Mouse (Mus musculus) liver, embryonic 14.5 days (tissue): Measurements from ENCODE around the gene Timm10. TPM values are rescaled to one million over a fixed set of nuclear protein-coding genes. Genes with fewer than 3 reads are reported as not detected.

Experiments
- ATAC-seq: fragments of 200-750 bp; cut with Nextera tagmentation; 2 replicates; pipeline ENCODE4 v1.8.0; 2017; ENCODE audit warnings: moderate number of reproducible peaks, mild to moderate bottlenecking, moderate library complexity; ENCODE audit not compliant: insufficient read depth
- DNase-seq, 3 experiments: peaks; one replicate each; pipeline ENCODE4 v3.0.0-alpha.2; 2012 to 2013; ENCODE audit warnings: low read depth in 3 of 3, low spot score in 3 of 3
- H3K27ac ChIP-seq: fragments of 300-500 bp; sonication (generic); 2 replicates; pipeline ENCODE4 v1.5.1; 2014; ENCODE audit warnings: moderate library complexity, mild to moderate bottlenecking, control low read depth, inconsistent platforms
- H3K27me3 ChIP-seq: fragments of 300-500 bp; sonication (generic); 2 replicates; pipeline ENCODE4 v1.6.1; 2014; ENCODE audit warnings: mild to moderate bottlenecking, low read length, moderate library complexity; ENCODE audit not compliant: control insufficient read depth, insufficient read depth
- H3K36me3 ChIP-seq: fragments of 300-500 bp; sonication (generic); replicated peaks from 2 replicates; pipeline ENCODE4 v1.6.1; 2014; ENCODE audit warnings: low read depth; ENCODE audit not compliant: control insufficient read depth, insufficient read depth
- H3K4me1 ChIP-seq, 2 experiments: fragments of 200-500 bp in 1 of 2; fragments of 300-500 bp in 1 of 2; sonication (generic) in 1 of 2; replicated peaks; 2 replicates each; pipeline ENCODE4 v1.6.1; 2012 to 2014; ENCODE audit warnings: antibody characterized with exemption in 1 of 2, inconsistent platforms in 1 of 2, low read length in 1 of 2; ENCODE audit not compliant: control insufficient read depth in 2 of 2, insufficient read depth in 2 of 2
- H3K4me2 ChIP-seq: fragments of 300-500 bp; sonication (generic); 2 replicates; pipeline ENCODE4 v1.6.1; 2014; ENCODE audit warnings: low read depth, mild to moderate bottlenecking, control low read depth, moderate library complexity
- H3K4me3 ChIP-seq, 2 experiments: fragments of 200-500 bp in 1 of 2; fragments of 300-500 bp in 1 of 2; sonication (generic) in 1 of 2; 2 replicates each; pipeline ENCODE4 v1.5.1; 2012 to 2014; ENCODE audit warnings: low read depth in 2 of 2, low read length in 2 of 2, mild to moderate bottlenecking in 2 of 2, control low read depth in 1 of 2, inconsistent platforms in 1 of 2, moderate library complexity in 1 of 2; ENCODE audit not compliant: insufficient read depth in 1 of 2
- H3K9ac ChIP-seq: fragments of 300-500 bp; sonication (generic); replicated peaks from 2 replicates; pipeline ENCODE4 v1.6.1; 2014; ENCODE audit warnings: mild to moderate bottlenecking, control low read depth, moderate library complexity
- H3K9me3 ChIP-seq: fragments of 300-500 bp; sonication (generic); 2 replicates; pipeline ENCODE4 v1.6.1; 2016; ENCODE audit warnings: low read length, mixed read lengths; ENCODE audit not compliant: control insufficient read depth
- CTCF ChIP-seq: IDR thresholded peaks from 2 replicates; pipeline ENCODE4 v1.5.1; 2016; ENCODE audit warnings: antibody characterized with exemption, low read depth, control low read depth
- EP300 ChIP-seq: IDR thresholded peaks from 2 replicates; pipeline ENCODE4 v1.6.1; 2016; ENCODE audit warnings: antibody characterized with exemption, low read depth
- WGBS: fragments of 180-500 bp; shearing (Covaris S2); extraction: QIAGEN DNeasy Blood & Tissue Kit; methylation state at CpG from one replicate; pipeline ENCODE4 v1.1.7; 2014; ENCODE audit not compliant: insufficient replicate concordance; 5-methylcytosine and 5-hydroxymethylcytosine counted together
- polyA plus RNA-seq, 2 experiments: library from polyadenylated mRNA; depleted of rRNA in 1 of 2; stranded (reverse) in 1 of 2; unstranded in 1 of 2; fragments of >200 nt; fragmentation: Nextera tagmentation in 1 of 2; extraction: Ambion mirVana in 1 of 2; gene quantifications; 2 replicates each; pipeline versions ENCODE4 v1.2.1 to v1.2.3; 2012 to 2014

The Timm10 gene
- polyA plus RNA-seq, 2 experiments: 41.5 to 46.6 TPM

DNA sequence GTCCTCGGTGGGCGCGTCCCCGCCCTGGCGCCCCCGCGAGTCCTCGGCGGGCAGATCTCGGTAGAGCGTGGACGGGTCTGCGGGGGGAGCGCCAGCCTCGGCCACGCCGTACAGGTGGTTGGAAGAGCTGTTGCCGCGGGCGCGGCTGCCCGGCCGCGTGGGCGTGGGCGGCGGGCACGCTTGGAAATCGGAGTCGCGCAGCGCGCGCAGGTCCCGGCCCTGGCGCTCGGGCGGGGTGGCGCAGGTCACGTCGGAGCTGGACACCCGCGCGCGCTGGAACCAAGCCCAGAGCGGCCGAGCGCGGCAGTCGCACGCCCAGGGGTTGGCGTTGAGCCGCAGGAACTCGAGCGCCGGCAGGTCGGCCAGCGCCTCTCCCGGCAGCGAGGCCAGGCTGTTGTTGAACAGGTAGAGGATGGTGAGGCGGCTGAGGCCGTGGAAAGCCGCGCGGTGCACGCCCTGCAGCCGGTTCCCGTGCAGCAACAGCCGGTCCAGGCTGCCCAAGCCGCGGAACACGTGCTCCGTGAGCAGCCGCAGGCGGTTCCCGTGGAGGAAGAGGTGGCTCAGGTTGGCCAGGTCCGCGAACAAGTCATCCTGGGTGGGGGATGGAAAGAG lies 45.4 kb downstream of the Timm10 start:
- 2% methylated on average over 76 of the region's 78 CpGs for WGBS
- Histone ChIP-seq H3K4me3 (peak overlapping the region in 1 of 2 experiments; percentile 28; a peak in 2 of 4 replicates), H3K27ac (no peak overlapping the region), H3K9ac (no peak overlapping the region), H3K36me3 (no peaks in the 10 kb centered on the region), H3K4me1 (peaks cover 0 to 4% of the 10 kb centered on the region in 2 experiments; a peak in 2 of 4 replicates), H3K27me3 (peaks cover 72% of the 10 kb centered on the region), H3K4me2 (peak overlapping the region; percentile 35), H3K9me3 (no peaks in the 10 kb centered on the region)
- no peak for TF ChIP-seq EP300
- TF ChIP-seq CTCF: no peak
- no peak for DNase-seq
- no peak for ATAC-seq

DNA sequence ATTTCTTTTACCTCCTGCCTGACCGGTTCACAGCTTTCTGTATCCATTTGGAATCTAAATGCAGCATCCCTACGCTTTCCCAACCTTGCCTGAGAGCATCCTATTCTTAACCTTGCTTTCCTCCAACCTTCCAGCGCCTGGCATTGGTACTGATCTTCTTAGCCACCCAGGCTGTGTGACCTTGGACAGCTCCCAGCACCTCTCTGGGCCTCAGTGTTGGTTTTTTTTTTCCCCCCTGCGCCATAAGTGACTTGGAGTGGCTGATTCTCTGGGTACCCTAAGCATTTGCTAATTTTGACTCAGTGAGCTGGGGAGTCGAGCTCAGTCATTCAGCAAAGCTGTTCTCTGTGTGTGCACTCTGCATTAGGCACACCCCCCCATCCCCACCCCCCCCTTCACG lies 49.0 kb downstream of the Timm10 start:
- H3K27me3 ChIP-seq: peaks cover 60% of the 10 kb centered on the region
- no peak overlapping the region for H3K9ac ChIP-seq
- no peaks in the 10 kb centered on the region for H3K9me3 ChIP-seq
- H3K4me2 ChIP-seq: no peak overlapping the region
- TF ChIP-seq EP300 (no peak), CTCF (no peak)
- no peak overlapping the region for H3K27ac ChIP-seq
- H3K4me3 ChIP-seq: no peak overlapping the region
- WGBS: 36% methylated on average over 6 of the region's 6 CpGs
- DNase-seq: no peak
- H3K4me1 ChIP-seq: no peaks in the 10 kb centered on the region
- no peaks in the 10 kb centered on the region for H3K36me3 ChIP-seq
- no peak for ATAC-seq

Other genes with a start within 250 kb of the Timm10 start
- 14.6 and 16.0 TPM in 2 replicates for gene Ctnnd1, start 176.2 kb upstream of the Timm10 start, polyA plus RNA-seq (2012; rRNA removed)
- 8.5 and 9.8 TPM in 2 replicates for gene Ctnnd1, start 176.2 kb upstream of the Timm10 start, polyA plus RNA-seq (2014; fragmentation: Nextera tagmentation; extraction: Ambion mirVana)
- gene Btbd18, start 167.9 kb upstream of the Timm10 start, polyA plus RNA-seq (2012; rRNA removed): not detected in 2 replicates
- gene Btbd18, start 167.9 kb upstream of the Timm10 start, polyA plus RNA-seq (2014; fragmentation: Nextera tagmentation; extraction: Ambion mirVana): 0.05 TPM in 1 of 2 replicates, not detected in the other
- gene Selenoh, start 156.2 kb upstream of the Timm10 start, polyA plus RNA-seq (2012; rRNA removed): 97.8 and 135 TPM in 2 replicates
- 115 TPM in 2 replicates for gene Selenoh, start 156.2 kb upstream of the Timm10 start, polyA plus RNA-seq (2014; fragmentation: Nextera tagmentation; extraction: Ambion mirVana)
- 0.01 TPM in 1 of 2 replicates, not detected in the other for gene Gm28635, start 149.0 kb upstream of the Timm10 start, polyA plus RNA-seq (2012; rRNA removed)
- not detected in 2 replicates for gene Gm28635, start 149.0 kb upstream of the Timm10 start, polyA plus RNA-seq (2014; fragmentation: Nextera tagmentation; extraction: Ambion mirVana)
- 9.6 and 12.3 TPM in 2 replicates for gene Med19, start 148.6 kb upstream of the Timm10 start, polyA plus RNA-seq (2012; rRNA removed)
- 22.4 and 23.4 TPM in 2 replicates for gene Med19, start 148.6 kb upstream of the Timm10 start, polyA plus RNA-seq (2014; fragmentation: Nextera tagmentation; extraction: Ambion mirVana)
- 18.7 and 24.7 TPM in 2 replicates for gene Tmx2, start 147.9 kb upstream of the Timm10 start, polyA plus RNA-seq (2012; rRNA removed)
- 66.3 and 70.9 TPM in 2 replicates for gene Tmx2, start 147.9 kb upstream of the Timm10 start, polyA plus RNA-seq (2014; fragmentation: Nextera tagmentation; extraction: Ambion mirVana)
- 17.2 and 17.4 TPM in 2 replicates for gene Zdhhc5, start 111.8 kb upstream of the Timm10 start, polyA plus RNA-seq (2012; rRNA removed)
- gene Zdhhc5, start 111.8 kb upstream of the Timm10 start, polyA plus RNA-seq (2014; fragmentation: Nextera tagmentation; extraction: Ambion mirVana): 18.8 and 20.1 TPM in 2 replicates
- 22.1 and 27.5 TPM in 2 replicates for gene Clp1, start 99.6 kb upstream of the Timm10 start, polyA plus RNA-seq (2012; rRNA removed)
- gene Clp1, start 99.6 kb upstream of the Timm10 start, polyA plus RNA-seq (2014; fragmentation: Nextera tagmentation; extraction: Ambion mirVana): 50.9 and 54.6 TPM in 2 replicates
- gene Ypel4, start 92.9 kb upstream of the Timm10 start, polyA plus RNA-seq (2012; rRNA removed): 122 and 145 TPM in 2 replicates
- 53.4 and 58.1 TPM in 2 replicates for gene Ypel4, start 92.9 kb upstream of the Timm10 start, polyA plus RNA-seq (2014; fragmentation: Nextera tagmentation; extraction: Ambion mirVana)
- 1.1 and 1.8 TPM in 2 replicates for gene Gm19426, start 83.3 kb upstream of the Timm10 start, polyA plus RNA-seq (2012; rRNA removed)
- gene Gm19426, start 83.3 kb upstream of the Timm10 start, polyA plus RNA-seq (2014; fragmentation: Nextera tagmentation; extraction: Ambion mirVana): 0.98 and 1.1 TPM in 2 replicates
- 32.4 and 35.4 TPM in 2 replicates for gene Serping1, start 51.6 kb upstream of the Timm10 start, polyA plus RNA-seq (2012; rRNA removed)
- gene Serping1, start 51.6 kb upstream of the Timm10 start, polyA plus RNA-seq (2014; fragmentation: Nextera tagmentation; extraction: Ambion mirVana): 45.4 and 61.5 TPM in 2 replicates
- gene Ube2l6, start 28.2 kb upstream of the Timm10 start, polyA plus RNA-seq (2012; rRNA removed): 243 and 304 TPM in 2 replicates
- 469 and 479 TPM in 2 replicates for gene Ube2l6, start 28.2 kb upstream of the Timm10 start, polyA plus RNA-seq (2014; fragmentation: Nextera tagmentation; extraction: Ambion mirVana)
- 0.09 and 0.38 TPM in 2 replicates for gene Smtnl1, start 4.3 kb upstream of the Timm10 start, polyA plus RNA-seq (2012; rRNA removed)
- gene Smtnl1, start 4.3 kb upstream of the Timm10 start, polyA plus RNA-seq (2014; fragmentation: Nextera tagmentation; extraction: Ambion mirVana): 0.23 and 0.25 TPM in 2 replicates
- gene Slc43a1, start 11.9 kb downstream of the Timm10 start, polyA plus RNA-seq (2012; rRNA removed): 144 and 151 TPM in 2 replicates
- 174 and 198 TPM in 2 replicates for gene Slc43a1, start 11.9 kb downstream of the Timm10 start, polyA plus RNA-seq (2014; fragmentation: Nextera tagmentation; extraction: Ambion mirVana)
- gene Rtn4rl2, start 59.7 kb downstream of the Timm10 start, polyA plus RNA-seq (2012; rRNA removed): 0.03 and 0.06 TPM in 2 replicates
- 0.14 TPM in 1 of 2 replicates, not detected in the other for gene Rtn4rl2, start 59.7 kb downstream of the Timm10 start, polyA plus RNA-seq (2014; fragmentation: Nextera tagmentation; extraction: Ambion mirVana)
- gene Slc43a3, start 109.6 kb downstream of the Timm10 start, polyA plus RNA-seq (2012; rRNA removed): 158 and 159 TPM in 2 replicates
- gene Slc43a3, start 109.6 kb downstream of the Timm10 start, polyA plus RNA-seq (2014; fragmentation: Nextera tagmentation; extraction: Ambion mirVana): 113 and 124 TPM in 2 replicates
- gene Prg2, start 153.5 kb downstream of the Timm10 start, polyA plus RNA-seq (2012; rRNA removed): 33.3 and 62.4 TPM in 2 replicates
- gene Prg2, start 153.5 kb downstream of the Timm10 start, polyA plus RNA-seq (2014; fragmentation: Nextera tagmentation; extraction: Ambion mirVana): 17.9 and 21.8 TPM in 2 replicates
- 2.6 and 4.4 TPM in 2 replicates for gene Prg3, start 161.2 kb downstream of the Timm10 start, polyA plus RNA-seq (2012; rRNA removed)
- gene Prg3, start 161.2 kb downstream of the Timm10 start, polyA plus RNA-seq (2014; fragmentation: Nextera tagmentation; extraction: Ambion mirVana): 2.1 and 3.4 TPM in 2 replicates
- gene Ssrp1, start 210.2 kb downstream of the Timm10 start, polyA plus RNA-seq (2012; rRNA removed): 82.2 and 115 TPM in 2 replicates
- 160 and 183 TPM in 2 replicates for gene Ssrp1, start 210.2 kb downstream of the Timm10 start, polyA plus RNA-seq (2014; fragmentation: Nextera tagmentation; extraction: Ambion mirVana)
- gene P2rx3, start 210.5 kb downstream of the Timm10 start, polyA plus RNA-seq (2012; rRNA removed): 0.12 and 0.22 TPM in 2 replicates
- gene P2rx3, start 210.5 kb downstream of the Timm10 start, polyA plus RNA-seq (2014; fragmentation: Nextera tagmentation; extraction: Ambion mirVana): 0.08 and 0.17 TPM in 2 replicates
- gene Tnks1bp1, start 221.0 kb downstream of the Timm10 start, polyA plus RNA-seq (2012; rRNA removed): 3.9 and 4.4 TPM in 2 replicates
- 0.75 and 1.0 TPM in 2 replicates for gene Tnks1bp1, start 221.0 kb downstream of the Timm10 start, polyA plus RNA-seq (2014; fragmentation: Nextera tagmentation; extraction: Ambion mirVana)